Mouse (Mus musculus) R1 (cell line): ENCODE measurements at regions not wholly inside any gene's neighbourhood (a gene's known extent, or its start where the extent isn't known, plus 50 kb on each side); places are given as distances from the start of the nearest gene placed in this dataset.

Source experiments
- DNase-seq: peaks from one replicate; pipeline ENCODE4 v3.0.0-alpha.2; 2018; ENCODE audit warnings: low read depth, low spot score

DNA sequence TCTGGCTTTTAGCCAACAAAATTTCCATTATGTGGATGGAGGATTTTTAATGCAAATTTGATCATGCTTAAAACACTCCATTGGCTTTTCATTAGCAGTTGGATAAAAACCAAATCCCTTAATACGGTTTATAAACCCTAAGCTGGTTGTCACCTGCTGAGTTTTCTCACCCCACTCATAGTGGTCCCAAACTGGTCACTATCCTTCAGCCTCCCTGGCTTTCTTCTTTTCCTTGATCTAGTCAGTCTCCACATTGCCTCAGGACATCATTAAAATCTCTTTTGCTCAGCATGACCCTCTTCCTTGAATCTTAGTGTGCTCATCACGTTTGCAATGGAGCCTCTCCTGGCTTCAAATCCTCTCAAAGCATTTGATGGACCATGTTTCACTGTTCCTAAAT lies 340.9 kb upstream of the Cntn3 start:
- no peak for DNase-seq

DNA sequence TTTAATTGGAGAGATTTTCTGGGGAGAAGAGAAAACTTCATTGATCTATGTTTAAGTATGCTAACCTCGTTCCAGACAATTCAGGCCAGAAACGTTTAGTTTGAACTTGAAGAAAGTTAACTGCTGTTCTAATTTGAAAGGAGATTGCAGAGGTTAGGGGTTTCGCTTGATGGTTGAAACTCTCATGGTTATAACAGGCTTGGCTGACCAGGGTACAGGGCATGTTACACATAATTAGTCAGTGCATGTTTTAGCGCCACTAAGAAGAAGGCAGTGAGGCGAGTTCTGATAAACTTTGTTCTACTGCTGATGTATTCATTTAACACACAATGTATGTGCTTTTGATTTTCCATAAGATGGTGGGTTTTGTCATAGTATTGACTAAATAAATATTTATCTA lies 331.1 kb upstream of the Cntn3 start:
- DNase-seq = no peak

DNA sequence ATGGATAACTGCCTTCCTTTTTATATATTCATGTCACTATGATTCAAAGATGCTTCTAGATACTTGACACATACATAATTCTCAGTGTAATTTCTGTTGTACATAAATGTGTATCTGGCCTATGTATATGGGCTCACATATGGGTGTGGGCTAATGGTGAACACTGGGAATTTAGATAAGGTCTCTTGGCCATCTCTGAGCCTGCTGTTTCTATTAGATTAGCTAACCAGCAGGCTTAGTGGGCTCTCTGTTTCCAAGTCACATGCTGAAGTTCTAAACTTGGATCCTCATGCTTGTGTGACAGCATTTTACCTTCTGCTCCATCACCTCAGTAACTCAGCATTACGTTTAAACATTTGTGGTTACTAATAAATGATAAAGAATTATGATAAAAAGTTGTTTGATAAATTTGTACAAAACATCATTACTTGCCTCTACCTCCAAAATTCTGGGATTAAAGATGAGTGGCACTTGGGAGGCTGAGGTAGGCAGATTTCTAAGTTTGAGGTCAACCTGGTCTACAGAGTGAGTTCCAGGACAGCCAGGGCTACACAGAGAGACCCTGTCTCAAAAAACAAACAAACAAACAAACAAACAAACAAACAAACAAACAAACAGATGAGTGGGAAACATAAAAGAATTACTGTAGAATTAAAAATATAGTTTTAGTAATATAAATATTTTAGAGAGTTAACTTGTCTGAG lies 327.7 kb upstream of the Cntn3 start:
- DNase-seq = no peak

DNA sequence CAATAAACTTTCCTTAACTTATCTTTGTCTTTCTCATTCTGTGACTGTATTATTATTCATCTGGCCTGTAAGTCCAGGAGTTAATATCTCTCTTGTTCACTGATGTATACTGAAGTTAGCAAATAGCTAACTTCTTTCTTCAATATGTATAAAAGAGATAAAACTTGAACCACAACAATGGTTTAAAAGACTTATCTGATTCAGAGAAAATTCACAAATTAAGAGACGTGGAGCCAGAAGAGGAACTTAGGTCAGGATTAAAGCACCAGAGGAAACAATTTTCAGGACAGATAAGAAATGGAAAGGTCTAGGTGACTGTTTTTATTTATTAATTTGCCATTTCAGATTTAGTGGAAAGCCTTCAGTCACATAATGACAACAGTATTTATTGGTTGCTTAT lies 295.5 kb upstream of the Cntn3 start:
- DNase-seq = no peak

DNA sequence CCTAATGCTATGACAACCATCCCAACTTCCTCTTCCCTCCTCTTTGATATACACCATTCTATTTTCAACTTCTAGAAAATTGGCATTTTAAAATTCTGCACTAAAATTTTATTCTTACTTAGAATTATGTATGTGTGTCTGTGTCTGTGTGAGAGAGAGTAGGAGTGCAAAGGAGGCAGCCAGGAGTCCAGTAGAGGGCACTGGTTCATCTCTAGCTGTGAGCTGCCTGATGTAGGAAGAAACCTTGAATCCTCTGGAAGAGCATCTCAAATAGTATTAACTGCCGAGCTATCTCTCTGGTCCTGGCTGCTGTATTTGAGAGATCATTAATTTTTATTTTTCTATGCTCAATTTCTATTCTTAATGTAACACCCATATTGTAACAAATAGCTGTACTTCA lies 271.6 kb upstream of the Cntn3 start:
- peak; percentile 15 for DNase-seq

DNA sequence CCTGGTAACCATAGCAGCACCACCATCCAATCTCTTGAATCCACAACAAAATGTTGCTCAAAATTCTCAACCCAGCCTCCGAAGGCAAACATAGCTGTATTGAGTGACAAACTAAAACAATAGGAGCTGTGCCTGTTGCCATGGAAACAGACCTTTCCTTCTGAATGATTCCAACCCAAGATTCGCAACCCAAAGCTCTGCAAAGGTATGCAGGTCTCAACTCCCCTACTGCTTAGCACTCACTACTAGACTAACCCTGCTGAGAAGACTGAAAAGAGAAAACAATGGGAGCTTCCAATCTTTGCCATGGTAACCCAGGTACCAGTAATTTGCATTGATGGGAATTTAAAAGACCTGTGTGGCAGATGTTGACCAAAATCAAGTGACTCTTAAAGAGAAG lies 260.2 kb upstream of the Cntn3 start:
- peak; percentile 99 for DNase-seq
